Mouse (Mus musculus) midbrain, embryonic 15.5 days (tissue): ENCODE data around the gene Myh10. TPM values are rescaled to one million over a fixed set of nuclear protein-coding genes. Genes with fewer than 3 reads are reported as not detected.

Experiments
- ATAC-seq: fragments of 200-750 bp; cut with Nextera tagmentation; replicated peaks from 2 replicates; pipeline ENCODE4 v1.8.0; 2017; ENCODE audit warnings: moderate TSS enrichment
- H3K27ac ChIP-seq: fragments of 300-500 bp; sonication (generic); 2 replicates; pipeline ENCODE4 v1.5.1; 2015; ENCODE audit warnings: mild to moderate bottlenecking, inconsistent platforms
- H3K27me3 ChIP-seq: fragments of 300-500 bp; sonication (generic); replicated peaks from 2 replicates; pipeline ENCODE4 v1.6.1; 2015; ENCODE audit warnings: inconsistent platforms
- H3K36me3 ChIP-seq: fragments of 300-500 bp; sonication (generic); replicated peaks from 2 replicates; pipeline ENCODE4 v1.6.1; 2015; ENCODE audit warnings: inconsistent platforms
- H3K4me1 ChIP-seq: fragments of 300-500 bp; sonication (generic); 2 replicates; pipeline ENCODE4 v1.6.1; 2015; ENCODE audit warnings: inconsistent platforms
- H3K4me2 ChIP-seq: fragments of 300-500 bp; sonication (generic); 2 replicates; pipeline ENCODE4 v1.6.1; 2015; ENCODE audit warnings: inconsistent platforms, mild to moderate bottlenecking, moderate library complexity
- H3K4me3 ChIP-seq: fragments of 300-500 bp; sonication (generic); 2 replicates; pipeline ENCODE4 v1.5.1; 2015; ENCODE audit warnings: mild to moderate bottlenecking, inconsistent platforms
- H3K9ac ChIP-seq: fragments of 300-500 bp; sonication (generic); 2 replicates; pipeline ENCODE4 v1.6.1; 2015; ENCODE audit warnings: mild to moderate bottlenecking, inconsistent platforms
- H3K9me3 ChIP-seq: fragments of 300-500 bp; sonication (generic); 2 replicates; pipeline ENCODE4 v1.6.1; 2016; ENCODE audit warnings: inconsistent platforms
- WGBS: fragments of 180-500 bp; shearing (Covaris S2); methylation state at CpG from one replicate; pipeline ENCODE4 v1.1.7; 2015; ENCODE audit warnings: mixed read lengths; 5-methylcytosine and 5-hydroxymethylcytosine counted together
- polyA plus RNA-seq: library from polyadenylated mRNA; unstranded; fragments of >200 nt; fragmentation: Nextera tagmentation; extraction: Ambion mirVana; gene quantifications from 2 replicates; pipeline ENCODE4 v1.2.1, GENCODE M21; 2015

Gene Myh10
- polyA plus RNA-seq, 1 experiment from 2014 or later = 109 TPM

GRCm38 (mm10) chr11:68761155-68761554 is 69.8 kb downstream of the Myh10 start:
- ATAC-seq = no peak
- Histone ChIP-seq H3K9ac (no peak overlapping the region), H3K4me3 (no peak overlapping the region), H3K9me3 (no peaks in the 10 kb centered on the region), H3K4me1 (no peaks in the 10 kb centered on the region), H3K27me3 (no peaks in the 10 kb centered on the region), H3K27ac (no peak overlapping the region), H3K4me2 (no peak overlapping the region), H3K36me3 (peaks cover 46% of the 10 kb centered on the region)
- 91% methylated on average over 4 of the region's 4 CpGs for WGBS

DNA sequence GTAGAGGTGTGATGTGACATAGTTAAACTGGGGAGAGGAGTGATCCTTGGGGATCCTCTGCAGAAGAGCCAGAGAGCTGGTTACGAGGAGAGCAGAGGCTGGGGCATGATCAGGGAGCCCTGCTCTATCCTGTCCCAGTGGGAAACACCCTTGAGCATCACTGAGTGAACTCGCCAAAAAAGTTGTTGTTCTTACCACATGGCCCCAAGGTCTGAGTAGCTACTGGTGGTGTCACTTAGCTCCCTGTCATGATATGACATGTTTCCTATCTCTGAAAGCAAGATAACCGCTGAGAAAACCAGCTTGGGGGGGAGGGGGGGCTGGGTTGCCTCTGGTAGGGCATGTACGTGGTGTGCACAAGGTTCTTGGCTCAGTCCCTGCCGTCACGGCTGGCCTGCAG is 70.3 kb downstream of the Myh10 start:
- H3K36me3 ChIP-seq = peaks cover 51% of the 10 kb centered on the region
- H3K27me3 ChIP-seq = no peaks in the 10 kb centered on the region
- no peak overlapping the region for H3K9ac ChIP-seq
- no peaks in the 10 kb centered on the region for H3K4me1 ChIP-seq
- no peaks in the 10 kb centered on the region for H3K9me3 ChIP-seq
- no peak overlapping the region for H3K4me2 ChIP-seq
- ATAC-seq = no peak
- H3K27ac ChIP-seq = no peak overlapping the region
- WGBS = 92% methylated on average over 6 of the region's 6 CpGs
- no peak overlapping the region for H3K4me3 ChIP-seq

DNA sequence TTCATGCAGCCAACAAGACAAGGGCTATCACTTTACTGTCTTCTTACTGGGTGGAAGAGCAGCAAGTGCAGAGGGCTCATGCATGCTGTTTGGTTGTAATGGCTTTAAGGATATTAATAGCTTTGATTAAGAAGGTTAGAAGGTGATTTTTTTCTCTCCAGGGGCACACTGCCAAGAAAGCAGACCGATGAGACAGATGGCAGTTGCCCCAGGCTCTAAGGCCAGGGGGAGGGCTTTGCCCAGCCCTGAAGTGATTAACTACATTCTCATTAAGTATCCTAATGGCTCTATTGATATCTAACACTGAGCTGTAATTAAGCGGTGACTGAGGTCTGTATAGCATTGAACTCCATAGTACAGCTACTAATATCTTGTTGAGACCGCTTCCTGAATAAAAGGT is 73.3 kb downstream of the Myh10 start:
- H3K27ac ChIP-seq = no peak overlapping the region
- H3K4me3 ChIP-seq = no peak overlapping the region
- no peak overlapping the region for H3K4me2 ChIP-seq
- 46% methylated on average over 3 of the region's 3 CpGs for WGBS
- no peaks in the 10 kb centered on the region for H3K27me3 ChIP-seq
- no peaks in the 10 kb centered on the region for H3K4me1 ChIP-seq
- no peak overlapping the region for H3K9ac ChIP-seq
- H3K9me3 ChIP-seq = no peaks in the 10 kb centered on the region
- H3K36me3 ChIP-seq = peaks cover 76% of the 10 kb centered on the region
- no peak for ATAC-seq

GRCm38 (mm10) chr11:68767762-68768542 is 76.6 kb downstream of the Myh10 start:
- Histone ChIP-seq H3K27ac (no peak overlapping the region), H3K27me3 (no peaks in the 10 kb centered on the region), H3K9ac (no peak overlapping the region), H3K4me3 (no peak overlapping the region), H3K9me3 (no peaks in the 10 kb centered on the region), H3K4me1 (no peaks in the 10 kb centered on the region), H3K4me2 (no peak overlapping the region), H3K36me3 (peaks cover 72% of the 10 kb centered on the region)
- no peak for ATAC-seq
- WGBS = 93% methylated on average over 10 of the region's 10 CpGs

GRCm38 (mm10) chr11:68769770-68770510 is 78.6 kb downstream of the Myh10 start:
- Histone ChIP-seq H3K4me2 (no peak overlapping the region), H3K36me3 (peaks cover 68% of the 10 kb centered on the region), H3K9me3 (no peaks in the 10 kb centered on the region), H3K27me3 (no peaks in the 10 kb centered on the region), H3K27ac (no peak overlapping the region), H3K4me3 (no peak overlapping the region), H3K4me1 (no peaks in the 10 kb centered on the region), H3K9ac (no peak overlapping the region)
- no peak for ATAC-seq
- WGBS = 95% methylated on average over 9 of the region's 9 CpGs

DNA sequence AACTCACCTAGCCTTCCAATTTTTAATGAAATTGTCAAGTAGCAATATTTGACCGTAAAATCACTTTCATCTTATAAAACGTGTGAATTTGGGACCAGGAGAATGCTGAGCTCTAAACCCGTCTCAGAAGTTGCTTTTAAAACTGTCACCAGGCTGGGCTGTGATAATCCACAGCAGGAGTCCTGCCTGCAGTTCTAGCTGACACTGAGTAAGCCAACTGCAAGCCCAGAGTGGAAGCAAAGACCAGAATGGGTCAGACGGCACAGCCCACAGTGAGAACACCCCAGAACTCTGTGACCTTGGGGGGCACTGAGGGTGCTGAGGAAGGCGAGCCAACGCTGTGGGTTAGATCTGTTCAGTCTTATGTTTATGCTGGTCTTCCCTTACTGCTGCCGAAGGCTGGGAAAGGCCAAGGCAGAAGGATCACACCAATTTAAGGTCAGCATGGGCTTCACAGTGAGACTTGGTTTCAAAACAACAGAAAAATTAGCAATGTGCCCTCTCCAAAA is 84.8 kb downstream of the Myh10 start:
- peaks cover 27% of the 10 kb centered on the region; the same call in 1 of the 2 replicates for H3K36me3 ChIP-seq
- ATAC-seq = no peak
- no peak overlapping the region for H3K4me2 ChIP-seq
- peaks cover 4% of the 10 kb centered on the region; the same call in 1 of the 2 replicates for H3K4me1 ChIP-seq
- no peak overlapping the region for H3K9ac ChIP-seq
- H3K9me3 ChIP-seq = no peaks in the 10 kb centered on the region
- H3K27me3 ChIP-seq = no peaks in the 10 kb centered on the region
- H3K4me3 ChIP-seq = no peak overlapping the region
- no peak overlapping the region for H3K27ac ChIP-seq
- WGBS = 80% methylated on average over 7 of the region's 7 CpGs

- Histone ChIP-seq H3K4me2 (no peak overlapping the region), H3K9me3 (no peaks in the 10 kb centered on the region), H3K36me3 (peaks cover 29% of the 10 kb centered on the region; the same call in 1 of the 2 replicates), H3K9ac (no peak overlapping the region), H3K27ac (no peak overlapping the region), H3K4me3 (no peak overlapping the region), H3K4me1 (peaks cover 4% of the 10 kb centered on the region; the same call in 1 of the 2 replicates), H3K27me3 (no peaks in the 10 kb centered on the region)
- no peak for ATAC-seq
- WGBS = 86% methylated on average over 11 of the region's 11 CpGs
Observed at GRCm38 (mm10) chr11:68777933-68778332, 86.6 kb downstream of the Myh10 start.

DNA sequence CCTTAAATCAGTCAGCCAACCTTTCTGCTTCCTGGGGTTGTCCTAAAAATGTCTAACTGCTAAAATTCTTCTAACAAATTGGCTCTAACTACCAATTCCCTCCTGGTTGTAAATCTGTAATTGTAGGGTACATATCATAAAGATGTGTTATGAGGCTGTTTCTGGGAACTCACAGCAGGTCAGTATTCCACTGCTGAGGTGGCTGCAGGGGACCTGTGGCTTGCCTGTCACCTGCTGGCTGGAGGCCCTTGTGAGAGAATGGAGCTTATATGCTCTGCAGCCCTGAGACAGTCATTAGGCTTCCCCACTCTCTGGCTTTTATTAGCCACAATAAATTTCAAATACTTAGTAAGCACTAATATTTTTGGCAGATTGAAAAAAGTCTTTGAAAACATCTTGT is 87.5 kb downstream of the Myh10 start:
- Histone ChIP-seq H3K27ac (no peak overlapping the region), H3K4me1 (peaks cover 4% of the 10 kb centered on the region; the same call in 1 of the 2 replicates), H3K9ac (no peak overlapping the region), H3K4me2 (no peak overlapping the region), H3K36me3 (peaks cover 30% of the 10 kb centered on the region; the same call in 1 of the 2 replicates), H3K9me3 (no peaks in the 10 kb centered on the region), H3K4me3 (no peak overlapping the region), H3K27me3 (no peaks in the 10 kb centered on the region)
- no peak for ATAC-seq

- Histone ChIP-seq H3K27ac (no peak overlapping the region), H3K9ac (no peak overlapping the region), H3K4me2 (no peak overlapping the region), H3K27me3 (no peaks in the 10 kb centered on the region), H3K4me1 (peaks cover 4% of the 10 kb centered on the region; the same call in 1 of the 2 replicates), H3K9me3 (no peaks in the 10 kb centered on the region), H3K36me3 (peaks cover 32% of the 10 kb centered on the region), H3K4me3 (no peak overlapping the region)
- no peak for ATAC-seq
- 82% methylated on average over 10 of the region's 10 CpGs for WGBS
Observed at GRCm38 (mm10) chr11:68779735-68780465, 88.5 kb downstream of the Myh10 start.

DNA sequence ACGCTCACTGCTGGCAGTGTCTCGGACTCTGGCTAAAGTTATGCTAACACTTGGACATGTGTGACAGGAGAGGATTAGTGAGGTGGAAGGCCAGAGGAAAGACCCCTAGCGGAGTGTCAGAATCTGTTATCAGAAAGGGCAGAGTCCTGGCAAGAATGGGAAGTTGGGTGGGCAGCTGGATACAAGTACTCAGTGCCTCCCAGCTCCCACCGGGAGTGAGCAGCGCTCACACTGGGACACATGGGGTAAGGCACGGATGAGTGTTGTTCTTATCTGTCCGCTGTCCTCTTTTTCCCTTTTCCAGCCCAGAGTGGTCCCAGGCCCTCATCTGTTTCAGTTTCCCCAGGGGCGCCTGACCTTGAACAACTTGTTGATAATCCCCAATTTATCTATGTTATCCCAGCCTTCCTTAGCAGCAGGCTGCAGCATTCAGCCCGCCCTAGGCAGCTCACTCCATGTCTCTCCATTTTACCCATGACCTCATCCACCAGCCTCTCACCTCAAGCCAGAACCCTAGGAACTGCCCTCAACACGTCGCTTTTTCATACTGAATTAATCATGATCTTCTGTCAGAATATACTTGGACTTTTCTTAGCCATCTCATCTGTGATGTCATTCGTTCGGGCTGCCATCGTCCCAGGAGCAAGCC is 89.2 kb downstream of the Myh10 start:
- H3K36me3 ChIP-seq = peaks cover 39% of the 10 kb centered on the region
- no peak overlapping the region for H3K27ac ChIP-seq

GRCm38 (mm10) chr11:68782336-68782735 is 91.0 kb downstream of the Myh10 start:
- ATAC-seq = no peak
- H3K9me3 ChIP-seq = no peaks in the 10 kb centered on the region
- H3K4me3 ChIP-seq = no peak overlapping the region
- H3K27ac ChIP-seq = no peak overlapping the region
- H3K27me3 ChIP-seq = no peaks in the 10 kb centered on the region
- peaks cover 4% of the 10 kb centered on the region; the same call in 1 of the 2 replicates for H3K4me1 ChIP-seq
- 90% methylated on average over 9 of the region's 9 CpGs for WGBS
- H3K4me2 ChIP-seq = no peak overlapping the region
- no peak overlapping the region for H3K9ac ChIP-seq
- peaks cover 51% of the 10 kb centered on the region for H3K36me3 ChIP-seq

More for the DNA sequence above, 89.2 kb downstream of the Myh10 start:
- H3K4me2 ChIP-seq = no peak overlapping the region
- H3K4me3 ChIP-seq = no peak overlapping the region
- H3K9me3 ChIP-seq = no peaks in the 10 kb centered on the region
- H3K9ac ChIP-seq = no peak overlapping the region
- no peaks in the 10 kb centered on the region for H3K27me3 ChIP-seq
- peaks cover 4% of the 10 kb centered on the region; the same call in 1 of the 2 replicates for H3K4me1 ChIP-seq
- WGBS = 84% methylated on average over 14 of the region's 14 CpGs
- ATAC-seq = no peak
